Mouse (Mus musculus): ENCODE data around the gene Dyrk3.
A peak's percentile ranks its signal among the peaks of the same experiment; 100 is the strongest.

DNA sequence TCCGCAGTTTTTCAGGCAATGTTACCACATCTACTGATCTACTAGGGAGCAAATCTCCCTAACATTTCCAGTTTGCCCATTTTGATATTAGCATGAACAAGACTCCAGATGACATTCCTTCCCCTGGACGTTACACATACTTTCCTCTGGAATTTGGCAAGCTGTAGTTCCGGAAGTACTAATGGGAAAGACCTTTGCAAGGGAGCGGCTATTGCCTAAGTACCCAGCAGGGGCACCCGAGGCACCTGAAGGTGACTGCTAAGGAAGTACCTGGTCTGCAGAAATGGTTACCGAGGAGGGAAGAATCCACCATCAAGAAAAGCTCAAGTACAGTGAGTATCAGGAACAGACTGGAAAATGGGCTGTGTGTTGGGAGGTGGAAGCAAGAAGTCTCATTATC lies 25.6 kb downstream of the Dyrk3 start:
- TF ChIP-seq CTCF (conservative IDR thresholded peaks at IDR 0.05; ENCODE audit: low read length): peak; percentile 21; the same call in 1 of the 2 replicates
- no peak for TF ChIP-seq POU5F1 (IDR thresholded peaks at IDR 0.05; ENCODE audit: borderline replicate concordance, low read length)

Measured in E14TG2a.4 (cell line).